Mouse (Mus musculus) midbrain, embryonic 11.5 days (tissue): ENCODE results near the gene Antxr1. TPM values are rescaled to one million over a fixed set of nuclear protein-coding genes. Genes with fewer than 3 reads are reported as not detected.

Experiments
- ATAC-seq: fragments of 200-750 bp; cut with Nextera tagmentation; 2 replicates; pipeline ENCODE4 v1.8.0; 2017; ENCODE audit warnings: moderate TSS enrichment, moderate library complexity; ENCODE audit not compliant: low FRiP score
- DNase-seq: peaks from one replicate; pipeline ENCODE4 v3.0.0; 2015; ENCODE audit warnings: low spot score; ENCODE audit errors: missing footprints
- H3K27ac ChIP-seq: fragments of 300-500 bp; sonication (generic); 2 replicates; pipeline ENCODE4 v1.5.1; 2014; ENCODE audit warnings: low read depth, low read length
- H3K27me3 ChIP-seq: fragments of 300-500 bp; sonication (generic); 2 replicates; pipeline ENCODE4 v1.6.1; 2014; ENCODE audit warnings: mild to moderate bottlenecking, low read length, moderate library complexity, mixed read lengths; ENCODE audit not compliant: control insufficient read depth, insufficient read depth
- H3K36me3 ChIP-seq: fragments of 300-500 bp; sonication (generic); 2 replicates; pipeline ENCODE4 v1.6.1; 2014; ENCODE audit warnings: mild to moderate bottlenecking, low read length, moderate library complexity, mixed read lengths; ENCODE audit not compliant: control insufficient read depth, insufficient read depth
- H3K4me1 ChIP-seq: fragments of 300-500 bp; sonication (generic); 2 replicates; pipeline ENCODE4 v1.6.1; 2014; ENCODE audit warnings: low read length; ENCODE audit not compliant: control insufficient read depth, insufficient read depth
- H3K4me2 ChIP-seq: fragments of 300-500 bp; sonication (generic); 2 replicates; pipeline ENCODE4 v1.6.1; 2014; ENCODE audit warnings: mild to moderate bottlenecking, moderate library complexity
- H3K4me3 ChIP-seq: fragments of 300-500 bp; sonication (generic); 2 replicates; pipeline ENCODE4 v1.5.1; 2014; ENCODE audit warnings: low read depth, low read length
- H3K9ac ChIP-seq: fragments of 300-500 bp; sonication (generic); 2 replicates; pipeline ENCODE4 v1.6.1; 2014; ENCODE audit warnings: low read length
- H3K9me3 ChIP-seq: fragments of 300-500 bp; sonication (generic); 2 replicates; pipeline ENCODE4 v1.6.1; 2016; ENCODE audit warnings: low read length; ENCODE audit not compliant: control insufficient read depth
- WGBS: fragments of 180-500 bp; shearing (Covaris S2); extraction: QIAGEN DNeasy Blood & Tissue Kit; methylation state at CpG from one replicate; pipeline ENCODE4 v1.1.7; 2014; 5-methylcytosine and 5-hydroxymethylcytosine counted together
- polyA plus RNA-seq: library from polyadenylated mRNA; unstranded; fragments of >200 nt; fragmentation: Nextera tagmentation; extraction: Ambion mirVana; gene quantifications from 2 replicates; pipeline ENCODE4 v1.2.1, GENCODE M21; 2014

The Antxr1 gene
- polyA plus RNA-seq, 1 experiment from 2014 or later = 4.9 TPM

- H3K36me3 ChIP-seq = no peaks in the 10 kb centered on the region
- no peak for DNase-seq
- no peaks in the 10 kb centered on the region for H3K27me3 ChIP-seq
- no peak overlapping the region for H3K9ac ChIP-seq
- 80% methylated on average over 3 of the region's 3 CpGs for WGBS
- no peaks in the 10 kb centered on the region for H3K4me1 ChIP-seq
- H3K4me3 ChIP-seq = no peak overlapping the region
- no peak overlapping the region for H3K27ac ChIP-seq
- H3K9me3 ChIP-seq = no peaks in the 10 kb centered on the region
- no peak overlapping the region for H3K4me2 ChIP-seq
- no peak for ATAC-seq
Measured at GRCm38 (mm10) chr6:87189755-87190154, 145.9 kb downstream of the Antxr1 start.

- H3K9ac ChIP-seq = no peak overlapping the region
- no peaks in the 10 kb centered on the region for H3K36me3 ChIP-seq
- no peak for ATAC-seq
- DNase-seq = no peak
- WGBS = 86% methylated on average over 12 of the region's 12 CpGs
- H3K4me2 ChIP-seq = no peak overlapping the region
- no peaks in the 10 kb centered on the region for H3K9me3 ChIP-seq
- H3K27me3 ChIP-seq = no peaks in the 10 kb centered on the region
- H3K27ac ChIP-seq = no peak overlapping the region
- H3K4me1 ChIP-seq = no peaks in the 10 kb centered on the region
- H3K4me3 ChIP-seq = no peak overlapping the region
Measured at GRCm38 (mm10) chr6:87186988-87187387, 148.6 kb downstream of the Antxr1 start.

GRCm38 (mm10) chr6:87184418-87184817, 151.2 kb downstream of the Antxr1 start:
- WGBS = 75% methylated on average over 3 of the region's 3 CpGs
- Histone ChIP-seq H3K4me2 (no peak overlapping the region), H3K9ac (no peak overlapping the region), H3K36me3 (no peaks in the 10 kb centered on the region), H3K4me1 (no peaks in the 10 kb centered on the region), H3K9me3 (no peaks in the 10 kb centered on the region), H3K27ac (no peak overlapping the region), H3K27me3 (no peaks in the 10 kb centered on the region), H3K4me3 (no peak overlapping the region)
- no peak for ATAC-seq
- DNase-seq = no peak

GRCm38 (mm10) chr6:87183981-87184380, 151.6 kb downstream of the Antxr1 start:
- no peak overlapping the region for H3K9ac ChIP-seq
- no peak overlapping the region for H3K27ac ChIP-seq
- DNase-seq = no peak
- no peaks in the 10 kb centered on the region for H3K4me1 ChIP-seq
- WGBS = 84% methylated on average over 11 of the region's 11 CpGs
- no peaks in the 10 kb centered on the region for H3K9me3 ChIP-seq
- H3K36me3 ChIP-seq = no peaks in the 10 kb centered on the region
- no peak overlapping the region for H3K4me2 ChIP-seq
- no peak for ATAC-seq
- no peak overlapping the region for H3K4me3 ChIP-seq
- no peaks in the 10 kb centered on the region for H3K27me3 ChIP-seq

GRCm38 (mm10) chr6:87183159-87183558, 152.5 kb downstream of the Antxr1 start:
- 94% methylated on average over 8 of the region's 8 CpGs for WGBS
- Histone ChIP-seq H3K4me1 (no peaks in the 10 kb centered on the region), H3K27me3 (no peaks in the 10 kb centered on the region), H3K9ac (no peak overlapping the region), H3K27ac (no peak overlapping the region), H3K36me3 (no peaks in the 10 kb centered on the region), H3K4me3 (no peak overlapping the region), H3K9me3 (no peaks in the 10 kb centered on the region), H3K4me2 (no peak overlapping the region)
- DNase-seq (no peak), ATAC-seq (no peak)

- WGBS = 88% methylated on average over 6 of the region's 6 CpGs
- DNase-seq (no peak), ATAC-seq (no peak)
- Histone ChIP-seq H3K27me3 (no peaks in the 10 kb centered on the region), H3K9me3 (no peaks in the 10 kb centered on the region), H3K4me1 (no peaks in the 10 kb centered on the region), H3K36me3 (no peaks in the 10 kb centered on the region), H3K4me3 (no peak overlapping the region), H3K4me2 (no peak overlapping the region), H3K9ac (no peak overlapping the region), H3K27ac (no peak overlapping the region)
Measured at GRCm38 (mm10) chr6:87182736-87183135, 152.9 kb downstream of the Antxr1 start.

- WGBS = 92% methylated on average over 3 of the region's 3 CpGs
- Histone ChIP-seq H3K4me1 (no peaks in the 10 kb centered on the region), H3K27ac (no peak overlapping the region), H3K9ac (no peak overlapping the region), H3K4me3 (no peak overlapping the region), H3K27me3 (no peaks in the 10 kb centered on the region), H3K9me3 (no peaks in the 10 kb centered on the region), H3K4me2 (no peak overlapping the region), H3K36me3 (no peaks in the 10 kb centered on the region)
- DNase-seq (no peak), ATAC-seq (no peak)
Measured at GRCm38 (mm10) chr6:87171461-87171860, 164.2 kb downstream of the Antxr1 start.

- no peaks in the 10 kb centered on the region for H3K4me1 ChIP-seq
- no peak overlapping the region for H3K27ac ChIP-seq
- H3K9ac ChIP-seq = no peak overlapping the region
- 91% methylated on average over 6 of the region's 6 CpGs for WGBS
- no peak overlapping the region for H3K4me3 ChIP-seq
- no peak overlapping the region for H3K4me2 ChIP-seq
- no peaks in the 10 kb centered on the region for H3K9me3 ChIP-seq
- no peaks in the 10 kb centered on the region for H3K36me3 ChIP-seq
- ATAC-seq (no peak), DNase-seq (no peak)
- no peaks in the 10 kb centered on the region for H3K27me3 ChIP-seq
Measured at GRCm38 (mm10) chr6:87170875-87171274, 164.7 kb downstream of the Antxr1 start.

GRCm38 (mm10) chr6:87170277-87170676, 165.3 kb downstream of the Antxr1 start:
- no peaks in the 10 kb centered on the region for H3K27me3 ChIP-seq
- no peak for DNase-seq

GRCm38 (mm10) chr6:87168021-87168420, 167.6 kb downstream of the Antxr1 start:
- 95% methylated on average over 9 of the region's 9 CpGs for WGBS
- no peak overlapping the region for H3K9ac ChIP-seq
- no peak overlapping the region for H3K27ac ChIP-seq
- no peak overlapping the region for H3K4me3 ChIP-seq
- no peaks in the 10 kb centered on the region for H3K27me3 ChIP-seq
- H3K9me3 ChIP-seq = no peaks in the 10 kb centered on the region
- no peak for DNase-seq
- no peaks in the 10 kb centered on the region for H3K36me3 ChIP-seq
- H3K4me1 ChIP-seq = no peaks in the 10 kb centered on the region
- H3K4me2 ChIP-seq = no peak overlapping the region
- ATAC-seq = no peak

More at GRCm38 (mm10) chr6:87170277-87170676, 165.3 kb downstream of the Antxr1 start:
- no peak overlapping the region for H3K27ac ChIP-seq
- no peak overlapping the region for H3K9ac ChIP-seq
- no peak for ATAC-seq
- H3K36me3 ChIP-seq = no peaks in the 10 kb centered on the region
- no peak overlapping the region for H3K4me2 ChIP-seq
- 90% methylated on average over 6 of the region's 6 CpGs for WGBS
- no peak overlapping the region for H3K4me3 ChIP-seq
- no peaks in the 10 kb centered on the region for H3K9me3 ChIP-seq
- H3K4me1 ChIP-seq = no peaks in the 10 kb centered on the region
